Mouse (Mus musculus): Measurements from ENCODE around the gene Vwa3b.

The Vwa3b gene

DNA sequence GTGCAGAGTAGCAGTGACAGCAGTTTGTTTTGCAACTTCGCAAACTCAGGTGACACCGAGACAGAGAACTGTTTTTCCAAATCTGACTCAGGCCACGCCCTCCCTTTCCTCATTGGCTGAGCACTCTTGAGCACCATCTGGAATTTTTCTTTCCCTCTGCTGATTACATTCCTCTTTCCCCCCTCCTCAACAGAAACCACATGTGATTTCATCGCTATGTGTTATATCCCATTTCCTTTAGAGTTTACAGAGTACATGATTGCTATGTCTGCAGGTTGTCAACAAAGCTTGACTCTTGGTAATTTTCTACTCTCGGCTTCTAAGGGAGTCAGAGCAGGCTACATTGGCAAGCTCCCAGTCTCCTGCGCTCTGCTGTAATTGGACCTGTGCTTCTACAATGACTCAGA, 204.9 kb downstream of the Vwa3b start:
- no peak for DNase-seq (ENCODE audit: inconsistent ontology term)
